Mouse (Mus musculus) heart, postnatal 4 days (tissue): ENCODE measurements around the gene Kcng3. TPM values are rescaled to one million over a fixed set of nuclear protein-coding genes. Genes with fewer than 3 reads are reported as not detected.

Experiments used
- DNase-seq: peaks from one replicate; pipeline ENCODE4 v3.0.0; 2021
- total RNA-seq, 2 experiments: library from RNA; stranded (reverse); gene quantifications; 2 replicates each; pipeline ENCODE4 v1.2.3; 2021

The Kcng3 gene
- not detected for total RNA-seq

DNA sequence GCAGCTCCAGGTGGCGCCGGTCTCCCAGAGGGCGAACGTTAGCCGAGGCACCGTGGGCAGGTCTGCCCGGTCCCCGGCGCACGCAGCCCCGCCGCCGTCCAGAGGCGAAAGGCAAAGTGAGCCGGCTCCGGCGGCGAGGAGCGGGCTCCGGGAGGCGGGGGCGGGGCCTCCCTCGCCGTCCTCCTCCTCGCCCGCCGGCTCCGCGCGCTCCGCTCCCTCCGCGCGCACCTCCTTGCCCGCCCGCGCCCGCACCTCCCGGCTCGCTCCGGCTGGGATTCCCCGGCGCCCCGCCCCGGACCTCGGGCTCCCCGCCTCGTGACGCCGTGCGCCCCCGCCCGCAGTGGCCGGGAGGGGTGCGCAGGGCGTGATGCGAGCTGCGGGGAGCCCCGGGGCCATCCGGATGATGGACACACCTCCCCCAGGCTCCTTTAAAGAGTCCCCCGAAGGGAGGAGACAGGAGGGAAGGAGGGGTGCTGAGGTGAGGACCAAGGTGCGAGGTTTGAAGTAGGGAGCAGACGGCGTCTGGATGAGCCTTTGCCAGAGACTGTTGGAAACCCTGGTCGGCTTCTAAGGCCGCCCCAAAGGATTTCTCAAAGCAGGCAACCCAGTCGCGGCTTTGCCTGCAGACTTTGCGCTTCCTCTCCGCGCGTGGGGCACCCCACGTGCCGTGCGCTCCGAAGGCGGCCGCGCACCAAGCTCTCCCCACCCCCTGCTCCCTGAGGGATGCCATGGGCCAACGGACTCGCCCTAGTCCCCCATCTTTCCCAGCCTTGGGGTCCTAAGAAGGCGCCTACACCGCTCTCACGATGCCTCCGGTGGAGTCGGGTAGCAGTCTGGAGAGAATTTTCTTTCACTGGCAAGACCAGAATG, at the start of gene Kcng3:
Gene Kcng3 (minus strand): TSS at position 113 of the 870 bp plus-strand sequence.
- DNase-seq, result peak; percentile 17

DNA sequence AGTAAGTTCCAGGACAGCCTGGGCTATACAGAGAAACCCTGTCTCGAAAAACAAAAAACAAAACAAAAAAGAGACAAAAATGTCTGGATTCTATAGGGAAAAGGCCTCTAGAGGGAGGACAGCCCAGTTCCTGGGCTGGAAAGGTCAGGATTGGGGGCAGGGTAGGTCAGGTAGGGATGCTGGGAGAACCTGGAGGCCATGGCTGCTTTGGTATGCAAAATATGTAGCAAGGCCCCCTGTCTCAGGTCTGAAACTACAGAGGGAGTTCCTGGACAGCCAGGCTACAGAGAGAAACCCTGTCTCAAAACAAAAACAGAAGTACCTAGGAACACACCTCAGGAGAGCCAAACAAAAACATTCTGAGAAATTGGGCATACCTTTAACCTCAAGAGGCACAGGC, 45.7 kb upstream of the Kcng3 start:
- no peak for DNase-seq

DNA sequence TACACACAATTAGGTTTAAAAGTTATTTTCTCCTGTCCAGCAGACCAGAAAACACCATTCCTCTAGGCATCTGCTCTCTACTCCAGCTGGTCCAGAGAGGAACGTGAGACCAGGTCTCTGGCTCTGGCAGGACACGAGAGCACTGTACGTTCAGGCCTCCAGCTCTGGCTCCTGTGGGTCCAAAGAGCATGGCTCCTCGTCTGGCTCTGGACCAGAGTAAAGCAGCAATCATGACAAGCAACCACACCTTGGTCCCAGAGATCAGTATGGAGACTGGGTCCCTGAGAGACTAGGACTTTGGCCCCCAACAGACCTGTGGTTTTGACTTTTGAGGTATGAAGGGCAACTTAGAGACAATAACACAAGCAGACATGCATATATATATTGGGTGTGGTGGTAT, 41.0 kb upstream of the Kcng3 start:
- DNase-seq, result no peak

GRCm38 (mm10) chr17:83667934-83668690, 36.4 kb upstream of the Kcng3 start:
- DNase-seq, result no peak

DNA sequence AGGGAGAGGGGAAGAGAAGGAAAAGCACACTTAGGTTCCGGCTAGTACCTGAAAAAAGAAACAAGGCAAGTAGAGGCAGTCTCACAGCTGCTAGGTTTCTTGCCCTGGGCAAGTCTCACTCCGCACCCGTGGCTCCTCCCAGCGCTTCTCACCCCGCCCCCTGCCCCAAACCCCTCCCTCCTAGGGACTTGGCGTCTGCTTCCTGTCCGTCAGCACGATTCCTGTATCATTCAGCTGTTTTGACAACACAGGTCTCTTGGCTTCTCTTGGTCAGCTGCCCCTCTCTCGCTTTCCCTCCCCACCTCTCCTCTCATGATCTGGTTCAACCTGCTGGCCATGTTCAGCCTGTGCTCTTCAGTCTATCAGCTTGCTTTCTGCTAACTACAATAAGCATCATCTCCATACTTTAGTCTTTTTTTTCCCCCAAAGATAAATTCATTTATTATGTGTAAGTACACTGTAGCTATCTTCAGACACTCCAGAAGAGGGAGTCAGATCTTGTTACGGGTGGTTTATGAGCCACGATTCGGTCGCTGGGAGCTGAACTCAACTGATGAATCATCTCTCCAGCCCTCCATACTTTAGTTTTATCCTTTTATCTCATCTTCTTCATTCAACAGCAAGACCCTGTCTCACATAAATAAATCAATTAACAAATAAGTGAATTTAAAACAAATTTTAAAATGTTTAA, 35.0 kb upstream of the Kcng3 start:
- peak; percentile 13 for DNase-seq

GRCm38 (mm10) chr17:83664761-83665160, 33.1 kb upstream of the Kcng3 start:
- DNase-seq, result no peak

- no peak for DNase-seq
Observed at GRCm38 (mm10) chr17:83658943-83659342, 27.2 kb upstream of the Kcng3 start.

- no peak for DNase-seq
Observed at GRCm38 (mm10) chr17:83657375-83657774, 25.7 kb upstream of the Kcng3 start.

- DNase-seq, result no peak
Observed at GRCm38 (mm10) chr17:83655732-83656131, 24.0 kb upstream of the Kcng3 start.

GRCm38 (mm10) chr17:83654651-83655136, 23.0 kb upstream of the Kcng3 start:
- DNase-seq, result no peak

- DNase-seq, result no peak
Observed at GRCm38 (mm10) chr17:83653635-83654034, 21.9 kb upstream of the Kcng3 start.

GRCm38 (mm10) chr17:83650932-83651682, 19.4 kb upstream of the Kcng3 start:
- no peak for DNase-seq

GRCm38 (mm10) chr17:83649986-83650385, 18.3 kb upstream of the Kcng3 start:
- no peak for DNase-seq

- DNase-seq, result no peak
Observed at GRCm38 (mm10) chr17:83647413-83647812, 15.7 kb upstream of the Kcng3 start.

DNA sequence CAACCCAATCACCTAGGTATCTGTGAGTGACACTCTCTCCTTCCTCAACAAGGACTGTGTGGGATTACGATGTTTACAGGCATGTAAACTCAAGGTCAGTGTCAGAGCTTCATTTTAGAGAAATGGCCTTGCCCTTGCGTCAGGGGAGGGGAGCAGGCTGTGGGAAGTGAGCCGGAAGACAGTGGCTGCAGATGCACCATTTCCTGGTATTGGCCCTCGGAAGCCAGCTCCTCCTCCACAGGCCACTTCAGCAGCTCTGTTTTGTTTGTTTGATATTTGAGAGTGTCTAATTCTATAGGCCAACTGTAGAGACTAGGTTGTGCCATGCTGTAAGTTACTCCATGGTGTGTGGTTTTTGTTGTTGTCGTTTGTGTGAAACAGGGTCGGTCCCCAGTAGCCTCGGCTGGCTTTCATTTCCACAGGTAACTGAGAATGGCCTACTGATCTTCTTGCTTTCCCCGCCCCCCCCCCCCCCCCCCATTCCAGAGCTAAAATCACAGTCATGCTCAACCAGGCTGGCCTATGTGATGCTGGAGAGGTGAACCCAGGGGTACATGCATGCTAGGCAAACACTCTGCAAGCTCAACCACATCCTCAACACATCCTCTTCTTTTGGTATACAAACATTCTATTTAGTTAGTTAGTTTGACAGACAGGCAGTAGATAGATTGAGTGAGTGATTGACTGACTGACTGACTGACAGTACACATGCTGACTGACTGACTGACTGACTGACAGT, 14.9 kb upstream of the Kcng3 start:
- DNase-seq, result no peak

DNA sequence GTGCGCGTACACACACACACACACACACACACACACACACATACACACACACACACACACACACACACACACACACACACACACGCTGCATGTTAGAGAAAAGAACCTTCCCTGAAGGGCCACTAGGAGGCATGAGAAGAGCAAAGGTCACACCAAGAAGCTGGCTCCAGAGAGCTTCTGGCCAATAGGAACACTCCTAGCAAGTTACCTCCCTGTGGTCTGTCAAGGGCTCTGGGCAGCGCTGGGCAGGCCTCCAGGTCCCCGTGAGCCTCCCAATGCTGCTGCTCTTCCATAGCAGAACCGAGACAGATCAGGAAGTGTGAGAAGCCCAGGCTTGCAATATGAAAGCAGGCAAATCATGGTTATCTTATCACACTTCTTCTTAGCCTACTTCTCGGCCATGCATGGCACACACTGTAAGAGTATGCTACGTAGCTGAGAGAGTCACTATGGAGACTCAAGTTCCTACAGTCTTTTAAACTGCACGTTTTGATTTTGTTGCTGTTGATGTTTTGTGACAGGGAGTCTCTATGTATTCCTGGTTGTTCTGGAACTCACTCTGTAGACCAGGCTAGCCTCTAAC, 13.6 kb upstream of the Kcng3 start:
- peak; percentile 54 for DNase-seq

- peak; percentile 51 for DNase-seq
Observed at GRCm38 (mm10) chr17:83637393-83637792, 5.7 kb upstream of the Kcng3 start.

DNA sequence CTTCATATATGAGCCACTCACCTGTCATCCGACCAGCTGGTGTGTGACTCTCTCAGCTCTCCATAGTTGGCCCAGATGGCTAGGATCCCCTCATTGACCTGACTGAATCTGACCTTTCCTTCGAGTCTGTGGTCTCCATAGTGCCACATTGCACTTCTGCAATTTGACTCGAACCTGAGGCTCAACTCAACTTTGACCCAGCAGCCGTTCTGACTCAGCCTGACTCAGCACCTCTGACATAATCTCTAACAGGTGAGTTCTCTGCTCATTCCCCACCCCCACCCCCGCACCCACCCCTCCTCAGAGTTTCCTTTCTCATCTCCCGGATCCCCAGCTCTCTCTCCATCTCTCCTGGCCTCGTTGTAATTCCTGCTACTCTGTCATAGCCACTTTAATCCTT, 4.7 kb upstream of the Kcng3 start:
- DNase-seq, result no peak

GRCm38 (mm10) chr17:83632653-83633570, 1.2 kb upstream of the Kcng3 start:
- peak; percentile 77 for DNase-seq
